Mouse (Mus musculus) cortical plate, adult 2 months (tissue): Measurements from ENCODE around the gene Kif3b.

Experiments used
- CTCF ChIP-seq: fragments of 200-500 bp; IDR thresholded peaks from 2 replicates; pipeline ENCODE4 v1.5.1; 2011; ENCODE audit warnings: mild to moderate bottlenecking, control low read depth, low read length; ENCODE audit not compliant: insufficient read depth; ENCODE audit errors: extremely low read depth
- POLR2A ChIP-seq: fragments of 200-500 bp; IDR thresholded peaks from 2 replicates; pipeline ENCODE4 v1.6.1; 2011; ENCODE audit warnings: mild to moderate bottlenecking, low read length, control low read depth; ENCODE audit not compliant: insufficient read depth; ENCODE audit errors: extremely low read depth

GRCm38 (mm10) chr2:153256604-153257003 lies 34.6 kb upstream of the Kif3b start:
- TF ChIP-seq POLR2A (no peak), CTCF (no peak)
